Mouse (Mus musculus) bone marrow, adult 2 months (tissue): ENCODE data around the gene Ptprcap.

Experiments
- CTCF ChIP-seq: fragments of 200-500 bp; IDR thresholded peaks from 2 replicates; pipeline ENCODE4 v1.5.1; 2011; ENCODE audit warnings: low read length, control low read depth; ENCODE audit not compliant: control insufficient read depth, insufficient read depth
- POLR2A ChIP-seq: fragments of 200-500 bp; IDR thresholded peaks from 2 replicates; pipeline ENCODE4 v1.6.1; 2011; ENCODE audit warnings: low read depth, mild to moderate bottlenecking, control low read depth, low read length, borderline replicate concordance; ENCODE audit not compliant: control insufficient read depth

- TF ChIP-seq POLR2A = no peak
- TF ChIP-seq CTCF = no peak
Observed at GRCm38 (mm10) chr19:4172925-4173324, 19.5 kb downstream of the Ptprcap start.
